Mouse (Mus musculus): ENCODE results near the gene Dnajc7. TPM values are rescaled to one million over a fixed set of nuclear protein-coding genes. Genes with fewer than 3 reads are reported as not detected.
"Not testable (repeated sequence)": the region's sequence is repeated elsewhere in the genome, so short reads cannot be mapped to it uniquely, and the experiment has no call there.

Dnajc7 gene
- polyA plus RNA-seq, 1 experiment from 2014 or later: 202 TPM

DNA sequence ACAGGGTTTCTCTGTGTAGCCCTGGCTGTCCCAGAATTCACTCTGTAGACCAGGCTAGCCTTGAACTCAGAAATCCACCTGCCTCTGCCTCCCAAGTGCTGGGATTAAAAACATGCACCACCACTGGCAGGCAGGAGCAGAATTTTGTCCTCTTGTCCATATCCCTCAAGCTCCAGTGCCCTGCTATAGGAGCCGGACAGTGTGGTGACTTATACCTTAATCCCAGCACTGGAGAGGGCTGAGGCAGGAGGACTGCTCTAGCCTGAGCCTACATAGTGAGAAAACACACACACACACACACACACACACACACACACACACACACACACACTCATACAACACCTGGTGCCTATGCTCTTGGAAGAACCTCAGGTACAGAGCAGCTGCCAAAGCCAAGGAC is 37.6 kb downstream of the Dnajc7 start:
- DNase-seq (ENCODE audit: low spot score): not testable (repeated sequence)

DNA sequence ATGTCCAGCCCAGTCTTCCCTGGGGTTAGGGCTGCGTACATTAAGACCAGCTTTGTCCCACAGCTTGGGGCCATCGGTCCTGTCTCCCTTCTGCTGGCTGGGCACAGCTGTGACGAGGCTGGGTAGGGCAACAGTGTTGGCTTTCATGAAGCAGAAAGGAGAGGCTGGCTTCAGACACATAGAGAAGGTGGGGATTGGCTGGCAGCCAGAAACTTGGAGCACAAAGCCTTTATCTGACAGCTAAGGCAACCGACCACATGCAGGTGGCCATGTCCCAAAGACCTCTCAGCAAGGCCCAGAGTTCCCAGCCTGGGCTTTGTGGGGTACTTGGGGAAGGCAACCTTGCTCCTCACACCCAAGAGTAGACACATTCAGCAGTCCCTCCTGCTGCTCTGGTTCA is 38.2 kb downstream of the Dnajc7 start:
- DNase-seq (ENCODE audit: low spot score): peak; percentile 24

DNA sequence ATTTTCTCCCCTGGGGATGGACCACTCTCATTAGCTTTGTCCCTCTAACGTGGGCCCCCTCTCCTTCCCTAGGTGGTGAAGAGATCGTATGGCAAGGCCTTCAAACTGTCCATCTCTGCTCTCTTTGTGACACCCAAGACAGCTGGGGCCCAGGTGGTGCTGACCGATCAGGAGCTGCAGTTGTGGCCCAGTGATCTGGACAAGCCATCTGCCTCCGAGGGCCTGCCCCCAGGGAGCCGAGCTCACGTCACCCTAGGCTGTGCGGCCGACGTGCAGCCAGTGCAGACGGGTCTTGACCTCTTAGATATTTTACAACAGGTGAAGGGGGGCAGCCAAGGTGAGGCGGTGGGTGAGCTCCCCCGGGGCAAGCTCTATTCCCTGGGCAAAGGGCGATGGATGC is 39.7 kb downstream of the Dnajc7 start:
- DNase-seq (ENCODE audit: low spot score): no peak

DNA sequence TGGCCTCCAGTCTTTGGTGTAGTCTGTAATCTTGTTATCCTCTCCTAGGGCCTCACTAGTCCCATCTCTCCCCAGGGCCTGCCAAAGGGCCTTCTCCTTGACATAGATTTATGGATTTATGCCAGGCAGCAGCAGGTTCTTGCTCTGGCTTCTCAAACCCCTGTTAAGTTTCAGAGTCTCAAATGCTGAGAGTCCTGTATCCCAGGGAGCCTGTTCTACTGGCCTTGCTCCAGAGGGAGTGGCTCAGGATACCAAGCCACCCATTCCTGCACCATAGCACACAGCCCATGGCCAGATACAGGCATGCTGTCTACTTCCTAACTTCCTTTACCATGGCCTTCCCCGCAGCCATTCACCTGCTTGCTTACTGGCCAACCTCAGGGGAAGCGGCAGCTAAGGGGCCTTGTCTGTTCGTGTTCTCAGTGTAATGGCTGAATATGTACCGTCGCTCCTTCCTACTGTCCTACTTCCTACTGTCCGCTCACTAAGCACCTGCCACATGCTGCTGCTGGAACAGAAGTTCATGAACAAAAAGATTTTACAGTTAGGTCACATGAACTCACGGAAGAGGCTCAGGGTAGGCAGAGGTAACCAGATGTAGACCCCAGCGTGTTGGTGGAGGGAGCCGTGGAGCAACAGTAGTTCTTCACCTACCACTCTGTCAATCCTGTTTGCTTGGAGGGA is 40.7 kb downstream of the Dnajc7 start:
- no peak for DNase-seq (ENCODE audit: low spot score)

DNA sequence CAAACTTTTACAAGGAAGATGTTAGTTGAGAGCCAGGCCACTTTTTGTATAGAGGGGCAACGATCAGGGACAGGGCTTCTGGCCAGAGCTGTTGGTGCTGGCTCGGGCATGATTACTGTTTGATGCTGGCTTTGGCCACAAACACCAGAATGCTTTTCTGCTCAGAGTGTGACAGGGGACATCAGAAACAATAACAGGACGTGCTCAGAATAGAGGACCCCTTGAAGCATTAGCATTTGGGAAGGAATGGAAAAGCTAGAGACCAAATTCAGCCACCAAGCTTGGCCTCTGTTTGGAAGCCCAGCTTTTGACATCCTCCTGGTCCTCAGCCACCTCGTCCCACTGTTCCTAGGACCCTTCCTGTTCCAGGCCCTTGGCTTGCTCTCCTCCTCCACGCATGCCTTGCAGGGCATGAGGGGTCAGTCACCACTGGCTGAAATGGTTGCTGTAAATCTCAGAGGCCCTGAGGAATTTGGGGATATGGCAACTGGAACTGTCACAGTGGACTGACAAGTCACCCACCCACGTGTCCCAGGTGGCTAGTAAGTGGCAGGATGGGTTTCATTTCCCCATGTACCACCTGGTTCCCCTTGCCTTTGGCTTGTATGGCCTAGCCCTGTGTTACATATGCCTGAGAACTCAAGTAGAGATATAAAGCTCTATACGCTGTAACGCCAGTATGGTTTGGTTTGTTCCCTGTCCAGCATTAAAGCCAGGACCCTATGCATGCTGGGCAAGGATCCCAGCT is 41.9 kb downstream of the Dnajc7 start:
- DNase-seq (ENCODE audit: low spot score): no peak

DNA sequence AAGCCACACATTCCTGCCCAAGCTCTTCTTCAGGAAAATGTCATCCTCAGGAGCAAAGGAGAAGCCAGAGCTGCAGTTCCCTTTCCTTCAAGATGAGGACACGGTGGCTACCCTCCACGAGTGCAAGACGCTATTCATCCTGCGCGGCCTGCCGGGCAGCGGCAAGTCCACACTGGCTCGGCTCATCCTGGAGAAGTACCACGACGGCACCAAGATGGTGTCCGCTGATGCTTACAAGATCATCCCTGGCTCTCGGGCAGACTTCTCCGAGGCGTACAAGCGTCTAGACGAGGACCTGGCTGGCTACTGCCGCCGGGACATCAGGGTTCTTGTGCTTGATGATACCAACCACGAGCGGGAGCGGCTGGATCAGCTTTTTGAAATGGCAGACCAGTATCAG is 43.7 kb downstream of the Dnajc7 start:
- no peak for DNase-seq (ENCODE audit: low spot score)

DNA sequence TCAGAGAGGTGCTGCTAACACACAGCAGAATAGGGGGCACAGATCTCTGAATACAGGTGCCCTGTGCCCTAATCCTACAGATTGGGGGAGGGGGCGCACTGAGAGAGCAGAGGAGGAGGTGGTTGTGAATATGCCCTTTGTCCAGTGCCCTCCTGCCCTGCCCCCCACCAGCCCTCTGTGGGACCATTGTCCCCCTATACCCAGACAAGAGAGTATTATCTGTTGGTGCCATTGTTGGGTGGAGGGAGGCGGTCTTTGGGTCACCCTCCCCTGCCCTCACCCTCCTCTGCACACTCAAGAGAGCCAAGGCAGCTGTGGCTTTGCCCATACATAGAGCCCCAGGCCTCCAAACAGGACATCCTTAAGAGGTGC is 44.5 kb downstream of the Dnajc7 start:
- DNase-seq (ENCODE audit: low spot score): no peak

DNA sequence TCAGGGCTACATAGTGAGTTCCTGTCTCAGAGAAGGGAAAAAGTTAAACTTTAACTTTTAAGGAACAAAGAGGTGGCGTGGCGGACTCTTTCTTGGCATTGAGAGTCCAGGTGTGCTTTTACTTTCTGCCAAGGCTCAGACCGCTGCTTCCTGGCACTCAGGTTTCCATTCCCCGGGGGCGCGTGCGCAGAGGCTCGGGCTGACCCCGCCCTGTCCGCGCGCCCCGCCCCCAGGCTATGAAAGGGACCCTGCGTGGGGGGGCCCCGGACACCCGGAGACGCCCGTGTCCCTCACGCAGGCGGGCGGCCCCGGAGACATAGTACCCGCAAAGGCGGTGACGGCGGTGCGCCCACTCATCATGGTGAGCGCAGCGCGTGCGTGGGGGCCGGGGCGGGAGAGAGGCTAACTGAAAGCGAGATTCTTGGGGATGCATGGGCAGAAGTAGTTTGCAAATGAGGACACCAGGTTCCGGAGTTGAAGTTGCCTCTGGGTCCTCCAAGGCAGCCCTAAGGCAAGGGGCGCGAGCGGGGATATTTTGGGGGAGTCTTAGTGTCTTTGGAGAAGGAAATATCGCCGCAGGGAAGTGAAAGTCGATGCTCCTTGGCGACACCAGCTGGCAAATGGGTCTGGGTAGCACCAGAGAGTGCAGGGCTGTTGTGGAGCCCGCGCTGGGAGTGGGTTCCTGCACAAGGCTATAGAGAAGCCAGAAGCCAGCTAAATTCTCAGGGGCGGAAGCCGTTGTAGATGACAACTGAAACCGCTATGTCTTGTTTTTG is 45.1 kb downstream of the Dnajc7 start, which contains the start of gene Cnp:
Cnp (plus strand) TSS at position 197 of the 776 bp plus-strand sequence.
- peak; percentile 89 for DNase-seq (ENCODE audit: low spot score)

DNA sequence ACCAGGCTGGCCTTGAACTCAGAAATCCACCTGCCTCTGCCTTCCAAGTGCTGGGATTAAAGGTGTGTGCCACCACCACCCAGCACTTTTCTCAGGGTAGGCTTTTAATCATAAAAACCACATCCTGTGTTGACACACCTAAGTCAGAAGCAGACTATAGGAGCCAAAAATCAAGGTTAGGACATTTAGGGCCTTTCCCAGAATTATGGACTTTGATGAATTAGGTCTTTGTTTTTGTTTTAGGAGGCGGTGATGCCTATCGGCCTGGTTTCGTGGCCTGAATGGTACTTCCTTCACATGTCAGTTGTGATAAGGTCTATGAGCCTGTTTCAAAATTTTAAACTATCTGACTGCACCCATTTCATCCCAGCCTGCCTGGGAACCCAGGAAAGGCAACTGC is 45.8 kb downstream of the Dnajc7 start:
- DNase-seq (ENCODE audit: low spot score): peak; percentile 44

DNA sequence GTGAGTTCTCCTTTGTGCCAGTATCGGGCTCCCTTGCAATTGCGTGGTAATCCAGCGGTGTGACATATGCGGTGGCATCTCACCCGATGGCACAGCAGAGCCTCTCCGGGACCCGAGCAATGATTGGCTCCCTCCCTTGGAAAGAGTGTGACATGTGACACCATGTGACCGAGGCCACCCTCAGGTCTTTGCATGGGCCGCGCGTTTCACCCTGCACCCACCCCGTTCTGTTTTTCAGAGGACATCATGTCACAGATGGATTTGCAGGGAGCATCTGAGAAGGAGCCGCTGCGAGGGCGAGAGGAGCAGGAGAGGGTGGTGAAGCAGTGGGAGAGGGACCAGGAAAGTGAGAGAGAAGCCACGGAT is 48.8 kb downstream of the Dnajc7 start:
- DNase-seq (ENCODE audit: low spot score): peak; percentile 26

DNA sequence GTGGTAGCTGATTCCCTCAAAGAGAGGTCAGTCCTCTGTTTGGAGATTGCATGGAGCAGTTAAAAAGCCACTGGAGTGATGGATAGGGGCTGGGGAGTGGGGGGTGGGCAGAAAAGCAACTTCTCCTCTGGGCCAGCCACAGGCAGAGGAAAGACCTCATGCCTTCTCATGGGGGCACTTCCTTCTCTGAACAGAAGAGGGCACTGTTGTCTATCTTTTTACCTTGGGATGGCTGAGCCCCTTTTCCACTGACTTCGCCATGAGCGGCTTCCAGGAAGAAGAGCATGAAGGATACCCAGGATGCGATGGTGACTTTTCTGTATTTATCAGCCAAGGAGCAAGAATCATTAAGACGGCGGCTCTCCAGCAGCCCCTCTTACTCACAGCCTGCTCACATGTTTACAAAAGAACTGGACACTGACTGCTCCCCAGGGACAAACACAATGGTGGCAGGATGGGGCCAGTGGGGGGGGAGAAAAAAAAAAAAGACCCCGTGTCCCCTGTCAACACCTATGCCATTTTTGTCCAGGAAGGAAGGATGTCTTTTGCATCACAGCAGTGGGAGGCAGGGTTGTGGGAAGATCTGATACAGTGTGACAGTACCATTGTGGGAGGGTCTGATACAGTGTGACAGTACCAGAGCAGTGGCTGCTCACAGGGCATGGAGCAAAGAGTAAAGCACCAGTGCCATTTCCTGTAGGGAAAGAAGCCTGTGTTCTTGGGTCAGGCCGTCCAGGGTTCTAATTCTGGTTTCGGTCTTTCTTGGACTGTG is 49.4 kb downstream of the Dnajc7 start:
- peak; percentile 69 for DNase-seq (ENCODE audit: low spot score)

DNA sequence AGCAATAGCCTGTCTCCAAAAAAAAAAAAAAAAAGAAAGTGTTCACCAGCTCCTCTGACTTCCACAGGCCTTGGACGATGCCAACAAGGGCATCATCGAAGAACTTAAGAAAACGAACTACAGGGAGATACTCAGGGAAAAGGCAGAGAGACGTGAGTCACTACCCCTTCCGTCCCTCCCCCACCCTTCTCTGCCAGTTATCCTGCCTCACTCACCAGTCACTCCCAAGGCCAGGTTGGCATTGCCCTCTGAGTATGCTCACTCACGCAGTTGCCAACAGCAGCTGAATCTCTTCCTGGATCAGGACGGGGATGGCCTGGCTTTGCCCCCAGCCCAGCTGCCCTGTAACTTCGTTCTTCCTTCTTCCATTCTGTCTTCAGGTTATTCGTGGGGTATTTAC is 50.2 kb downstream of the Dnajc7 start:
- DNase-seq (ENCODE audit: low spot score): no peak

DNA sequence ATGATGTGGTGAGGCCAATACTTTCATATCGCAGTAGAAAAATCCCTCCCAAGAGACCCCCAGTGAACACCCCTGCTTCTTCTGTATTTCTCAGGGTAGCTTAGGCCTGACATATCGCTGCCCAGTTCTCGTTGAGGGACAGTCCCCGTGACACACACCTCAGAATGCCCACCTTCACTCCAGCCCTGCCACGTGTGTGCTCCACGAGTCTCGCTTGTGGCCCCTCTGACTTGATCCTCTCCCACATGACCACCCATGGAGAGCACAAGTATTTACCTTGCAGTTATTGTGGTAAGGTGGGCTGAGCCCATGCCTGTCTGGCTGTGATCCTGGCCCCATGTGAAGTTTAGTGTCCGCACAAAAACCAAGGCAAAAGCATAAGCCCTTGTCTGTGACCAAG is 51.3 kb downstream of the Dnajc7 start:
- DNase-seq (ENCODE audit: low spot score): no peak

DNA sequence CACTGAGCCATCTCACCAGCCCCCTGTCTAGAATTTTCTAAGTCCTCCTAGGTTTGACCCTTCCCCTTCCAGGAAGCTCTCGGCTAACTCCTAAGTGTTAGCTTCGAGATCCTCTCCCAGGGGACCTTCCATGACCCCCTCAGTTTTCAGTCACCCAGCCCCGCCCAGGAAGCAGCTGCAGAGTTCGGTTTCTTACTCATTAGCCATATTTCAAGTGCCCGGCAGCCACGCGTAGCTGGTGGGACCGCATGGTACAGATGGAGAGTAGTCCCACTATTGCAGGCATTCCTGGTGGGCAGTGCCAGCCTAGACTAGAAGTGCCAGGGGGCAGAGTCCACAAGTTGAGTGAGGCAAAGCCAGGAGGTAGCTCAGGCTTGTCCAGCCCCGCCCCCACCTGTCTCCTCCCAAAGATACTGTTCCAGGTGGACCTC is 52.1 kb downstream of the Dnajc7 start:
- DNase-seq (ENCODE audit: low spot score): no peak

DNA sequence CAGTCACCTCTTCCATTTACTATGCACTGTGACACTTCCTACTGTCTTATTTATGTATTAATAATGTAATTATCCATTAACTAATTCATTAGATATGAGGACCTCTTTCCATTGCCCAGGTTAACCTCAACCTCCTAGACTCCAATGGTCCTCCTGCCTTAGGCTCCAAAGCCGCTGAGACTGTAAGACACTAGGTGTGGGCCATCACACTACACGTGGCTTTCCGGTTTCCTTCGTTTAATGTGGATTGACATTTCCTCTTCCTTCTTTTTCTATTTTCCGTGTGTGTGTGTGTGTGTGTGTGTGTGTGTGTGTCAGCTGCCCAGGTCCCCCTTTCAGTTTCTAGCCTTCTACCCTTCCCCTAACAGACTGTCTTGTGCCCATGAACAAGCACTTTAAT is 52.7 kb downstream of the Dnajc7 start:
- no peak for DNase-seq (ENCODE audit: low spot score)

DNA sequence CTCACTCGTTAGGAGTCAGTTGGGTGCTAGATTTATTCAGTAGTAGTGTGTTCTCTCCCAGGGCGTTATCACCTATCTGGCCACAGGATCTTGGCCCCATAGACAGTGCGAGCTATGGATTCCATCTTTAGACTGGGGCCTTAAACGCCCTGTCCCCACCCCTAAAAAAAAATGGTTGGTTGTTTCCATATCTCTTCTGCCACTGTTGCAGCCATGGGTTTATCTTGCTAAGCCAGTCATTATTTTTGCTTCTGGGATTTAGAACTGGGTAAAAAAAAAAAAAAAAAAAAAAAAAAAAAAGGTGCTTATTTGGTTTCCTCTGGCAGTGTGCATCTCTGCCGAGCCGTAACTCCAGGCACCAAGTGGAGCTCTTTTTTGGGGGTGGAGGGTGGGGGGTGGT is 55.3 kb downstream of the Dnajc7 start:
- no peak for DNase-seq (ENCODE audit: low spot score)

DNA sequence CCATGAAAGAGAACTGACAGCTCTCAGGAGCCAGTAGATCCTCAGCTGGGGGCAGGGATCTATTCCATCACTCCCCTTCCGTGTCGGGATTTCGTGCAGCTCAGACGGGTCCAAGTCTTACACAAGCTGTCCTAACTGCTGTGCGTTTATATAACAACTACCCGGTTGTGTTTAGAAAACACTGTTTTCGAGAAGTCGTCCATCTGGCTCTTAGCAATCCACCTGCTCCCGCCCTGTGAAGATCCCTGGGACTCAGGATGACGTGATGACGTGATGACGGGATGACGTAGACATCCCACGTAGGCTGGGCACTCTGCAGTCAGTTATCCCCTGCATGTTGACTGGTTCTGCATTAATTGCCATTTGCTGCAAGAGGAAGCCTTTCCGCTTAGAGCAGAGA is 55.7 kb downstream of the Dnajc7 start:
- DNase-seq (ENCODE audit: low spot score): no peak

DNA sequence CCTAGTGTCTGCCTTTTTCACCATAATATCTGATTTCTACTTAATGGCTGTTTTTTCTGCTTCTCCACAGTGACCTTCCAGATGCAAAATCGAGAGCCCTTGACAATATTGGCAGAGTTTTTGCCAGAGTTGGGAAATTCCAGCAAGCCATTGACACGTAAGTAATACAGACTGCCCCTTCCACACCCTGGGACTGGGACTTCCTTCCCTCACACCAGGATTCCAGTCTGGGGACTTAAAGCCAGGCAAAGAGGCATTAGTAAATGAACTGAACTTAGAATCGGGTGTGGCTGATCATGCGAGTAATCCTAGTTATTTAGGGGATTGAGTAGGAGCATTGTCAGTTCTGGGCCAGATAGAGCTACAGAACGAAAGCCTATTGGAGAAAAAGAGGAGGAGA is 58.2 kb downstream of the Dnajc7 start:
- DNase-seq (ENCODE audit: low spot score): no peak

DNA sequence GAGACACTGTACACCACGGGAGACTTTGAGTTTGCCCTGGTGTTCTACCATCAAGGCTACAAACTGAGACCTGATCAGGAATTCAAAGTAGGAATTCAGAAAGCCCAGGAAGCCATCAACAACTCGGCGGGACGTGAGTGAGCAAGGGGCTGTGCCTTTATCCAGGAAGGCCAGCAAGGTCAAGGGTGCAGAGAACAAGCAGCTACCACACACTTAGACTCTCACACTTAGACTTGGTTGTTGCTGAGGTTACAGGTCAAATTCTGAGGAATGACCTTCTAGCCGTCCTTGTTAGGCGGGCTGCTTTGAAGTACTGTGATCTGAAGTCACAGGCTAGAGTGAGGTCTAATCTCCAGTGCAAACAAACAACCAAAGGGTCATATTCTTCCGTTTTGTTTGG is 60.5 kb downstream of the Dnajc7 start:
- DNase-seq (ENCODE audit: low spot score): no peak

DNA sequence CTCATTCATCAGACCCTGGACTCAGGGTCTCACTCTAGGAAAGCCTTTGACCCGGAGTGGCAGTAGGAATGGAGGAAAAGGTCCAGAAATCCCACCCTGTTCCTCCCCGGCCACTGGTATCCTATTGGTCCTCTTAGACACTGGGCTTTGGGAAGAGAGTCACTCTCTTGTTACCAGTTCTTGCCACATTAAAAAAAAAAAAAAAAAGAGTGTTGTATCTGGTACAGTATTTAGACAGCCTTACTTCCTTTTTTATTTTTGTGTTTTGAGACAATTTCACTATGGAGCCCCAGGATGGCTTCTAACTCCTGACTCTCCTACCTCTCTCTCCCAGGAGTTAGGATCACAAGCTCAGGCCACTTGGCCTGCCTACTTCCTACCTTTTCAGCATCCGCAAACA is 62.4 kb downstream of the Dnajc7 start:
- no peak for DNase-seq (ENCODE audit: low spot score)

DNA sequence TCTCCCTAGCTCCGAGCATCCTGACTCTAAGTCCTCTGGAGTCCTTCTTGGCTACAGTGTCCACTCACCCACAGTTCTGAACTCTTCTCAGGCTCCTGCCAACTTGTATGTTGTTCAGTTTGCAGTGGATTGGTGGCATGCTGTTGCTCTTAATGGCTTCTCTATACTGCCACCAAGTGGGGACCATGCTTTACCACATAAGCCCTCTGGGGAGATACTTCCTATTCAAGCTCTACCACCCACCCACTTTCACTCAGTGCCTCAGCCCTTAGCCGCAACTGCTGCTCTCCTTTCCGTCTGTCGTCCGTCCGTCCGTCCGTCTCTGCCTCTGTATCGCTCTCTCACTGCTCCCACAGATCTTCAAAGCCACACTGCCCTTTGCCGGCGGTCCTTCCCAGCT is 64.4 kb downstream of the Dnajc7 start:
- DNase-seq (ENCODE audit: low spot score): peak; percentile 86

DNA sequence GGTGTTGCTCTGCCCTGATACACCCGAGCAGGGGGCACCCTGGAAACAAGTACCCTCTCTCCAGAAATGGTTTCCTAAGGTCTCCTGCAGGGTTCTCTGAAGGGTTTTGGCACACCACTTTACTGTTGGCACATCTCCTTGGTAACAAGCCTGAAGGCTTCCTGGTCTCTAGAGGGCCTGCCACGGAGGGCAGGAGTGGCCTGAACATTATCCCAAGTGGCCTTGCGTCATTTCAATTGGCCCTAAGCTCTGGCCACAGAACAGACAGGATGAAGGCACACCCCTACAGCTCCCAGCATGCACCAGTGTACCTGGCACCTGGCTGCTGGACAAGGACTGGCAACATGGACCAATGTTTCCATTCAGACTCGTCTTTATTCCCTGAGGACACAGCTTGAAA is 67.1 kb downstream of the Dnajc7 start:
- no peak for DNase-seq (ENCODE audit: low spot score)

All from thymus, postnatal 0 days (tissue).